Mouse (Mus musculus) central nervous system, embryonic 14 days (tissue): ENCODE data around the gene Ky. TPM values are rescaled to one million over a fixed set of nuclear protein-coding genes. Genes with fewer than 3 reads are reported as not detected.

Experiments used
- polyA plus RNA-seq: library from polyadenylated mRNA; depleted of rRNA; stranded (reverse); fragments of >200 nt; gene quantifications from 2 replicates; pipeline ENCODE4 v1.2.3, GENCODE M21; 2012; rRNA removed

Ky gene
- polyA plus RNA-seq = 0.77 and 1.3 TPM in 2 replicates

DNA sequence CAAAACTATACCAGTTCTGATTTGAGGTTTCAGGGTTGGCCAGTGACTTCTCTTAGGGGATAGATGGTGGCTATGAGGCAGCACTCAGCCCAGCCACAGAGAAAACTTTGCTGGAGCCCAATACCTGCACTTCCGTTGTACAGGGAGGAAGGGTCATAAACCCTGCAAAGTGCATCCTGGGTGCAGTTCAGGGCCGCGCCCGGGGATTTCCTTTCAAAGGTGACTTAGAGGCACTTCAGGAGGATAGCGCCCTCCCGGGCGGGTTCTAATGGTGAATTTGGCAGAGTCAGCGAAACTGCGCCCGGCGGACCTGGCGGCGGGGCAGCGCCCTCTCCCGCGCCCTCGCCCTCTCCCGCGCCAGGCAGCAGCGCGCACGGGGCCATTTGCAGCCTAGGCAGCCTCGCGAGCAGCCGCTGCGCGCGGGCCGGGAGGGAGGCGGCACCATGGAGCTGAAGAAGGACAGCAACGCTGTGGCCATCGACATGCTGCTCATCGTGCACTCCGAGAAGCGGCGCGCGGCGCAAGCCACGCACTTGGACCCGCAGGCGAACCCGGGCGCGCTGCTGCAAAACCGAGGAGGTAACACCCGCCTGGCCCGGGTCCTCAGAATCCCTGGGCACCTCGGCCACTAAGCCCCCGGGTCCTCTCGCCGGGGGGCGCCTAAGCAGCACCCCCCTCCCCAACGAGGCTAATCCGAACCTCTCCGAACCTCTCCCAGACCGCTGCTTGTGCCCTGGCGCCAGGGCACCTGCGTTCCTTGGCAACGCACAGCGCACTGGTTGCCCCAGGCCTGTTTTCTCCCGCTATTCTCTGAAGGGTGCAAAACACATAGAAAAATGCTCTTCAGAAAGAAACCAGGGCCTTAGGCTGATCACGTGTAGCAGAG lies at the start of gene Ky:
TSS of gene Ky (plus strand) at position 51 of the 886 bp plus-strand sequence.

Other genes with a start within 250 kb of the Ky start
- gene Ephb1, start 151.1 kb upstream of the Ky start, polyA plus RNA-seq = 48.6 and 52.4 TPM in 2 replicates
- gene Anapc13, start 120.5 kb downstream of the Ky start, polyA plus RNA-seq = 209 and 254 TPM in 2 replicates
- gene Cep63, start 120.8 kb downstream of the Ky start, polyA plus RNA-seq = 31.1 and 31.3 TPM in 2 replicates
- gene Amotl2, start 210.9 kb downstream of the Ky start, polyA plus RNA-seq = 51.7 and 58.5 TPM in 2 replicates